Mouse (Mus musculus) erythroid progenitor cell, adult 5-6 weeks (primary cell): ENCODE data around the gene Mical2. TPM values are rescaled to one million over a fixed set of nuclear protein-coding genes. Genes with fewer than 3 reads are reported as not detected.

Experiments
- ATAC-seq: replicated peaks from 2 replicates; pipeline ENCODE4 v1.8.0; 2016; ENCODE audit warnings: moderate number of reproducible peaks, mild to moderate bottlenecking, moderate TSS enrichment, inconsistent platforms; ENCODE audit not compliant: poor library complexity, low FRiP score, severe bottlenecking
- total RNA-seq, 2 experiments: library from RNA; stranded (forward) in 1 of 2; stranded (reverse) in 1 of 2; fragments of 150-400 nt in 1 of 2; fragments of 186-747, 209-891 nt in 1 of 2; gene quantifications; 2 replicates each; pipeline versions ENCODE4 v1.2.3 to v1.2.4; 2015 to 2017; ENCODE audit warnings: low replicate concordance in 2 of 2

The Mical2 gene
- total RNA-seq, 2 experiments from 2014 or later, result not detected

DNA sequence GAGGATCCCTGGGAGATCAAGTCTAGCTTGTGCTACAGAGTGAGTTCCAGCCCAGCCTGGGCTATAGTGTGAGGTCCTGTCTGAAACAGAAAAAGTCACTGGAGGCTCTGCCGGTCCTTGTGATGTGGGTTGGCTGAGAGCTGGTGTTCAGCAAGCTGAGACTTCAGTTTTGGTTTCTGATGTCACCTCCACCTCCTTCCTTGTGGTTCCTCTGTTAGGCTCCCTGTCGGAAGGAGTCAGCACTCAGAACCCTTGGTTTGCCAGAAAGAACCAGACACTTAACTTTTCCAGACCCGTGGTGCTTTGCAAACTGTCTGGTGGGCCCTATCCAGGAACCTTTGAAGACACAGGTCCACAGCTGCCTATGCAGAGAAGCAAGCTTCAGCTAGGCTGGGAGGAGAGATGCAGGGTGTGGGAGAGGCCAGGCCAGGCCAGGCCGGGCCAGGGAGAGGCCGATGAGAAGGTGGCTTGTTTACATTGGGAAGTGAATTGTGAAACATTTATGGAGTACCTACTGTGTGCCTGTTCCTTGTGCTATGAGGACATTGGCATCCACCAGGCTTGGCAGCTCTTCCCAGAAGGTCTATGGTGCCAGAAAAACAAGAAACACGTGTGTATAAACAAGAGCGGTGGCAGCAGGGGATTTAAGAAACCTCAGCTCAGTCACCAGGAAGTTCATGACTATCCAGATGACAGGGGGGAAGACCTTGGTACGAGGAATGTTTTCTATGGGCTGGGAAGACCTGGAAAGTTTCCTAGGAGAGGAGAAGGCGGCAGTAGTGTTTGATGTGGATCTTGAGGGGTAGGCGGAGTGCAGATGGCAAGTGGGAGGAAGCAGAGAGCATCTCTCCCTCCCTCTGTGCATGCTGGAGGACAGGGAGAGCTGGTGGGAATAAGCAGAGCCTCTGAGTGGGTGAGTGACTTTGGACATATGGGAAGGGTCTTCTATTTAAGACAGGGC, 13.4 kb downstream of the Mical2 start:
- ATAC-seq, result no peak

DNA sequence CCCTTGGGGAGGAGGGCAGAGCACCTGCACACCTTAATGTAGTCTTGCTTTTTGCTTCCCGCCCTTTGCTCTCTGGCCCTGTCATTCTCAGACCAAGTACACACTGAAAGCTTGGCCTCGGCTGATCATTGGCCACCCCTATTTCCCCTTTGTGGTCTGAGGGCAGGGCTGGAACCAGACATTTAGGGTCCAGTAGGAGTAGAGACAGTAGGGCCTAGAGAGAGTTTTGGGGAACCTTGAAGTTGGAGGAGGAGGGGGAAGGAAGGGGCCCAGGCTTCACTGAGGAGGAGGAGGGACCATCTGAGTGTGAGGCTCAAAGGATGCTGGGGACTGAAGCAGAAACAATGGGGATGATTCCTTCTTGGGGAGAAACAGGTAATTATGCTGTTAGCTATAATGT, 15.1 kb downstream of the Mical2 start:
- ATAC-seq, result no peak

DNA sequence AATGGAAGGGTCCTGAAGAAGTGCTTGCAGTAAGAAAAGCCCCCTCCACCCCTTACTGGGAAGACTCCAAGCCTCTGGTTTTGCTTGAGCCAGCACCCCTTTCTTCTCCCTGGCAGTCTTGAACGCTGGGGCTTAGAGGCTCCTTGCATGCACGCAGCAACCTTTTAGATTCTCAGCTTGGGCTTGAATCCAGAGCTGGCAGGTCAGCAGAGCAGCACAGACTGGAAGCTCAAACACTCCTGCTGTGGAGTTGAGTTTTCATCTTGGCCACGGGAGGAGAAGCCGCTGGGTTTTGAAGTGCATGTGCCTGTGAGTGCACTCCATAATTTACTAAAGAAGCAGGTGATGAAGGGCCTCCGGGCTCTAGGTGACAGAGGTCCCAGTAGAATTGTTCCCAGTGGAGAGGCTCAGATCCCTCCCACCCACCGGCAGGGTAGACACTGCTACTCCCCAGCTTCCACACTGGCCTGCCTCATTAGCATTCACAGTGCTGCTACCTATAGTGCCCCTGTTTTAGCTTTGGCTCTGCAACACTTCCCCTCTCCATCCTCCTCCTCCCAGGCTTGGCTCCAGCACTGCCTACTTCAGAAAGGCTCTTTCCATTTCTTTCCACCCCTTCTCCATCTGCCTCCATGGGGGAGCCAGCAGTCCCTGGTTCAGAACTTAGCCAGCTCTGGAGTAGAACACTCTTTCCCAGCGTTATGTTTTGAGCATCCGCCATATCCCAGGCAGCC, 15.7 kb downstream of the Mical2 start:
- ATAC-seq, result no peak

DNA sequence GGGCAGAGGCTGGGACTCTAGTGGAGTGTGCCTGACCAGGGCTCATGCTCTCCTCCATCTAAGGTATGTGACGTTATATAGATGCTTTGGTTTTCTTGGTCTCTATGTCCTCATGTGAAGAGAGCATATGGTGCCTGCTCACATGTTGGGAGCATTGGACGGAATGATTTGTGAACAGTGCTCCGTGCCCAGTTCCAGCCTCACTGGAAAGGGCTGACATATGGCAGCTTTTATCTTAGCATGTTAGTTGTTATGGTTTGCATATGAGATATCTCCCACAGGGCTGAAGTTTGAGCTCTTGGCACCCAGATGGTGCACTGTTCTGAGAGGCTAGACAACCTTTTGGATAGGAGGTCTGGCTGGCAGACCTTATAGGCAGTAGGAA, 16.3 kb downstream of the Mical2 start:
- no peak for ATAC-seq

DNA sequence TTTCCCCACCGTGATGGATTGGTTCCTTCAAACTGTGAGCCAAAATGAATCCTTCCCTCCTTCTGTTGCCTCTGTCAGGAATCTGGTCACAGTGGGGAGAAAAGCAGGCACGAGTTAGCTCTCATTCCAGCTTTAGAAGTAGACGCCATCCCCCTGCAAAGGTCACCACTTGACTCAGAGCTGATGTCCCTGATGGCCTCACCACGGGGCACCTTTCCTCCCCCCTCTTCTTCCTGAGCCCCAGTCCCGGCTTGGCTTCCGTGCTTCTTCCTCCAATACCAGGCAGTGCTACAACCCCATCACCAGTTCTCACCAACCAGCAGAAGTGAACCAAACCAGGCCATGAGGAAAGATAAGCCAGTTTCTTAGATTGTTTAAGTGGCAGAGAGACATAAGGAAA, 16.9 kb downstream of the Mical2 start:
- ATAC-seq, result no peak

DNA sequence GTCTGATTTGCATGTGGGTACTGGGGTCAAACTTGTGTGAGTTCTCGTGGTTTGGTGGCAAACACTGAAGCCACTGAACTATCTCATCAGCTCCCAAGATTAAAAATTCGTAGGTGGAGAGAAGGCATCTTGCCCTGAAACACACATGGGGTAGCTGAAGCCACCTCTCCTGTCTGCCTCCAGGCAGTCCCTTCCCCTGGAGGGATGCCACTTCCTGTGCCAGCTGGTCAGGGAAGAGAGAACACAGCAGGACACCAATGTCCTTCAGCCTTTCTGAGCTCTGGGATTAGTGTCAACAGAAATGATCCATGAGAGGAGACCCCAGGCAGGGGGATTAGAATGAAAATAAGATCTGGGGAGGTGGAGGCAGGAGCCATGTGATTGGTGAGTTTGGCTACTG, 18.4 kb downstream of the Mical2 start:
- ATAC-seq, result no peak

DNA sequence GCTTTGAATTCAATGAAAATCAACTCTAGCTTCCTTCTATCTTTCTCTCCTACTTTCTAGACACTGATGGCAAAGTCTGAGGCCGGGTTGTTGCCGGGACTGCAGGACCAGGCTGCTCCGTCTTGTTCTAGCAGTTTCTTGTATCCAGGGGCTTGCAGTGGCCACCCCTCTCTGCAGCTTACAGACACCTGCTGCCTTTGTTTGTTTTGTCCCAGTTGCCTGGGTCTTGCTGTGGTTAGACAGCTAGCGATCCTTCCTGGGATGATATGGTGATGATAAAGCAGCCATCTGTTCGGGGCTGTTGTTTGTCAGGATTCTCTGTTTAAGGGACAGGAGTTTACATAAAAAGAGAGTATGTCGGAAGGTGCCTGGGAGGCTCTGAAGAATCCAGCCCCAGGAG, 19.0 kb downstream of the Mical2 start:
- ATAC-seq, result no peak

DNA sequence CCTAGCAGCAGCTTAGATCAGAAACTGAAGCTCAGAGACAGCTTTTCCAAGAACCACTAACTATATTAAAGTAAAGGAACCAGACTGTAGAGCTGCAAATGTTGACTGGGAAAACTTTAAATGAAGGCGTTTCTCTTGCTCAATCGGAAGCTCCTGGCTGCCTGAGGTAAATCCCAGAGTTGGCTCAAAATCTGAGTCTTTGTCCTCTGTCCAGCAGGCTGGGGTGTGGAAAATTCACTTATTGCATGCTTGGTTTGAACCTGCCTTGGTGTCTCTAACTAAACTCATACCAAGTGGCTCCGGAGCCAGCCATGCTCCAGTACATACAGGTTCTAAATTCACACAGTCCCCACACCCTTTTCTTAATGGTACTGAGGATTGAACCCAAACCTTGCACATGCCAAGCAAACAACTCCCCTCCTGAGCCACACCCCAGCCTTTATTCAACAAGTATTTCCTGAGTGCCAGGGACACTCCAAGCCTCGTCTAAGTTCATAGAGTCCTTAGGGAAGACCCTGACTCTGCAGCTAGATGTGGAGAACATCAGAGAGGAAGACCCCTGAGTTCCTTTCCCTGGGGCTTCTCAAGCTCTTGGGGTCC, 20.3 kb downstream of the Mical2 start:
- ATAC-seq, result no peak

DNA sequence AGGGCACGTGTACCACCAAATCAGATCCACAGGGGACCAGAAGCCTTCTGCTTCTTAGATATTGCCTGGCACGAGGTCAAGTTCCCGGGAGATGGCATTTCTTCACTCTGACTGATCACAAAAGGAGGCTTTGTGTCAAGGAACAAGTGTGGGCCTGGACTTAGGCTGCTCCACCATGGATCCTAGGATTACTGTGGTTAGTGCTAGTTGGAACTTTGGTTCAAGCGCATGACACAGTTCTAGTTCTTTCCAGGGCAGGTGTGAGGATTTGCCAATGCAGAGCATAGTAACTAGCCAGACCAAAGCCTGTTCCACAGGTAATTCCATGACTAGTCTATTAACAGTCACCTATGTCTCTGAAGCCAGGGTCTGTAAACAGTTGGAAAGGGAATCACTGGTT, 20.8 kb downstream of the Mical2 start:
- no peak for ATAC-seq

DNA sequence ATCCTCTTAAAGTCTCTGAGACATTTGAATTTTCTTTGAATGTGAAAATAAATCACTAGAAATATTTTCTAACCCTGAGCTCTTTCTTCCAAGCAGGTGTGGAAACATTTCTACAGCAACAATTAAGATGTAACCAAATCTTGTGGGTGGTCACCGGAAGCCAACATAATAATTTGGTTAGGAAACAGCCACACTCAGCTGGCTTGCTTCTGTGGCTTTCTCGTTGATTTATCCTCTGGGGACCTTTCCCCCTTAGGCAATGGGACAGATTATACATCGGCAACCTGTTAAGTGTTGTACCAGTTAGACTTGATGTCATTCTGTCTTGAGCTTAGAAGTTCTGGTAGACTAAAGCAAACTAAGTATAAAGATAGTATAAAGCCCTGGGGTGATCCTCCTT, 22.2 kb downstream of the Mical2 start:
- no peak for ATAC-seq

DNA sequence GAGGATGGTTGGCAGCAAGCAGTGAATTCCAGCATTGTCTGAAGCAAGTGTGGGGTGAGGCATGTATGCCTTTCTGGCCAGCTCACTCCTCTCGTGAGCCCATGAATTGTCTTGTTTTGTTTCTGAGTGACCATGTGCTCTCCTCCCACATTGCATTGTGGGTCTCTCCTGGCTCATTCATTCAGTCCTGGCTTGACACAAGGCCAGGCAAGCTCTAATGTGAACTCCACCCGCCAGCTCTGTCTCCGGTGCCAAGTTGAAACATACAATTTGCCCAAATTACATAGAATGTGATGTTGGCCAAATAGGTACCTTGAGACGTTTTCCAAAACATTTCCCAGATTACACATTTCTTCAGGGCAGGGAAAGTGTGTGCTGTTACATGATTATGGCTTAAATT, 23.8 kb downstream of the Mical2 start:
- no peak for ATAC-seq

DNA sequence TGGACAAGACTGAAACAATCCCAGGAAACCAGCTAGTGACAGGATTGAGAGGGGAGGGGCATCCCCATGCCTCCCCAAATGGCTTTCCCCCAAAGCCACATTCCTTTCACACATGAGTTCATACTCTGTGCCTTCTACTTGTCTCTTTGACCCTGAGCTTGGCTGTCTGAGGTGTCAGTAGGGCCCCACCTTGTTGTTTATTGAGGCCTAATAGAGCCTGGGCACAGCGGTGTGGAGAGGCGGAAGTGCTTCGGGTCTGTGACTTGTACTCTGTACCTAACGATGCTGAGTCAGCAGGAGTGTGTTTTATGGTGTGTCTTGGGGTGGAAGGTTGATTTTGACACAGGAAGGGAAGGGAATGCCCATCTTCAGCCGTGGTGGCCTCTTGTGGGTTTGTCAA, 26.4 kb downstream of the Mical2 start:
- no peak for ATAC-seq

DNA sequence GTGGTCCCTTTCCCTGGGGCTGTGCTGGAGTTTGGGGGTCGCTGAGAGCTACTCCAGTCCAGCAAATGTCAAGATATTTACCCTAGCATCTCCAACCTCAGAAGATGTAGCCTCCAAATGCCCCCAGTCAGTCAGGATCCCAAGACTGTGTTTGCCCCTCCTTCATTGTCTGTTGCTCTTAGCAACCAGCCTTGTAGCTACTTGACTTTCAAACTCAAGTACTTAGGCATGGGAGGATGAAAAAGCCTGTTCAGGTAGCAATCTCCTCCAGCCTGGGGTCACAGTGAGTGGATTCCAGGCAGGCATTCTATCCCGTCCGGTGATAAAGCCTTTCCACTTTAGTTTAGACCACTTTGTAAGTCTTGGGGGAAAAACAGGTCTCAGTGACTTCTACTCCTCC, 28.6 kb downstream of the Mical2 start:
- ATAC-seq, result no peak

DNA sequence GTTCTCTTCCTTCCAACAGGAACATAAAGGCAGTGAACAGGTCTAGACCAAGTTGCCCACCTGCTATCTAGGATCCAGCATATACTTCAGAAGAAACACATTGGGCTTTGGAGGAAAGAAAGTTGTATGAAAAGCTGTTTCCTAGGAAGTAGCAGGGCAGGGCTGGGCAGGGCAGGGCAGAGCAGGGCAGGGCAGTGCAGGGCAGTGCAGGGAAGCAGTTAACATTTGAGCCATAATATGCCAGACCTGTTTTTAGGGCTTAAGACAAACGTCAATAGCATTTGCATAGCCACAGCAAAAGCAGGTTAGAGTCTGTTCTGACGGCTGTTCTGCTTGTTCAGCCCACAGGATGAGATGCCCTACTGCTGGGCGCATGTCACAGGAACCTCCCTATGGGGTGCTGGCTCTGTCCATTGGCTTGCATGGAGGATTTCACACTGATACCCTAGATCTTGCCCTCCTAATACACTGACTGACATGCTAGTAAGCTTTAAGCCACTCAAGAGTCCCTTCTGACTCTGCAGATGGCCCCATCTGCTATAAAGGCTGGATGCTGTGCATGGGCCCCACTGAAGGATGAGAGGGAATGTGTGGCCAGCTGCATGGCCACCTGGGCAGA, 29.7 kb downstream of the Mical2 start:
- no peak for ATAC-seq

DNA sequence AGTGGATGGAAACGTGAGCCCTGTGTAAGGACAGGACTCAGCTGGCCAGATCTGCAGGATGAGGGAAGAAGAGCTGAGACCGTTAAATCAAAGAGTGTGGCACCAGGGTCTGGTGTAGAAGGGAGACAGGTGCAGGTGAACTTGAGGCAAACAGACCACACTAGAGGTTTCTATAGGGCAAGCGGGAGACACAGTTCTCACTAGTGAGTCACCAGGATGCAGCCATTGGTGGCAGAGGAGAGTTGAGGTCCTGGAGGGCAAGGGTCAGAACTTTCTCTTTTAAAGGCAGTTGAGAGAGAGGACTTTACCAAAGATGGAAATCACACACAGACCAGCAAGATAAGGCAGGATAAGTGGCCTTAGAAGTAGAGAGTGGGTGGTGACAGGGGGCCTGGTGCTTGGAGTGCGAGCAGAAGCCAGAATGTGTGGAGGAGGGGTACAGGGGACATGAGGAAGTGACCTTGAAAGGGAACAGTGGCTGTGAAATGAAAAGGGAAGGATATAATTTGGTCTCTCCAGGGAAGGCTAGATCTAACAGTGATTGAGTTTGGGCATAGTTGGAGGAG, 32.8 kb downstream of the Mical2 start:
- ATAC-seq, result no peak

DNA sequence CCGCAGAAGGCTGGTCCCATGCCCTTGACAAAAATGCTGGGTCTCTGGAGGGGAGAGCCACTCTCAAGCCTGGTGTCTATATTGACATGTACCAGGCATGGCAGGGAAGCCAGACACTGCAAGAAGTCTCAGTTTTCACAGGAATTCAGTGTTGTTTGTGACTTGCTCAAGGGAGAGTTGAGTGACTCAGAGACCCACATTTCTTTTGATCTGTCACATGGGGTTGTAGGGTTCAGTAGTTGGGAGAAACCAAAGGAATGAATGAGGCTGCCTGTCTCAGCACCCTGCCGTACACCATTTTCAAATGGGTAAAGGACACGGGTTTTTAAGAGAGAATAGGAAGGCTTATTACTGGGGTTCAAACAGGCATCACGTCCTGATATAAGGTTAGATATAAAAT, 33.6 kb downstream of the Mical2 start:
- no peak for ATAC-seq

DNA sequence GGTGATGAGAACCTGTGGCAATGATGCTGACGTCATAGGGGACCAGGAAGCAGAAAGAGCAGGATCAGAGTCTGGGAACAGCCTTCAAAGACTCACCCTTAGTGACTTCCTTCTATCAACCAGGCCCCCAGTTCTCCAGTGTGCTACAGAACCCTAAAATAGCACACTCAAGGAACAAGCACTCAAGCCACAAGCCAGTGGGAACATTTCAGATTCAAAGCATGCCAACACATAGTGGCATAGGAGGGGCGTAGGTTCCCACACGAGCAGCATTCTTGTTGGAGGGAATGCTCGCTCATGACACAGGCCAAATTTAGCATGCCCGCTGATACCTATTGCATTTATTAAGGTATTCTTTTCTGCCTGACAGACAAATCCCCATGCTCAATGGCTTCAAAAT, 35.5 kb downstream of the Mical2 start:
- ATAC-seq, result no peak

DNA sequence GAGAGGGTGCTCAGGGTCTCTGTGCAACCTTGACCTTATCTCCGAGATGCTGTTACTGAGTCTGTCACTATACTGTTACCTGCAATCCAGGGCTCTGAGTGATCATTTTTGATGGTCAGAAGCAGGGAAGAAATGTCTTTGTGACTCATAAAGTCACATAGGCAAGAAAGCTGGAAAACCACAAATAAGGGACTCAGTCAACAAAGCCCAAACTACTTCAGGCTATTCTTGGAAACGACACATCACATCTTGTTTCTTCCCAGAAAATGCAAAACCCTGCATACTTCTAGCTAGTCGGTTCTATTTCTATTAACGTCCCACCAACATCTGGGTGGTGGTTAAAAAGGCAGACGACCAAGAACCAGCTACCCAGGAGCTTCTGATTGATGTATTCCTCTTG, 41.6 kb downstream of the Mical2 start:
- ATAC-seq, result no peak

DNA sequence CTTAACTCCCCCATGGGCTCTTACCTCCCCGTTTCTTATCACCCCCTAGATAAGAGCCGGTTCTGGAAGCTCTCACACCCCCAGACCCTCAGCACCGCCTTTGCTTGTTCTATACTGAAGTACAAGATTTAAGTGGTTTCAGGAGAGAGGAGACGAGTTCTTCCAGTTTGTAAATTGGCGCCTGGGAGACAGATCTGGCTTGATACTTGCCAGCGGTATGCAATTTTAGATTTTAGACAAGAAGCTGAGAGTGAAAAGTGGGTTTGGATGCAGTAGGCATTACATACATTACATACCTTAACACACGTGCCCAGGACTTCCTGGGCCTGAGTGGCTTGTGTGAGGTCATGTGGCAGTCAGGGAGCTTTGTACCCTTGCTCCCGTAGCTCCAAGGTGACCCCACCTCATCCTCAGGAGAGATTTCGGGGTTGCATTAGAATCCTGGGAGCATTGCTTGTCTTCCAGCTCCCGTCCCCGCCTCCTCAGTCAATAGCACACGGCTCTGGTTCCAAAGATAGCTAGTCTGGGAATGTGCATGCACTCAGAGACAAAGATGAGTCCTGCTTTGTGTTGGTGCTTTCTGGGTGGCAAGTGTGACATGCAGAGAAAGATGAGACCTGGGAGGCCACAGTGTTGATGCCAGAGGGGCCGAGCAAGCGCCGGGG, 43.2 kb downstream of the Mical2 start:
- ATAC-seq, result no peak

DNA sequence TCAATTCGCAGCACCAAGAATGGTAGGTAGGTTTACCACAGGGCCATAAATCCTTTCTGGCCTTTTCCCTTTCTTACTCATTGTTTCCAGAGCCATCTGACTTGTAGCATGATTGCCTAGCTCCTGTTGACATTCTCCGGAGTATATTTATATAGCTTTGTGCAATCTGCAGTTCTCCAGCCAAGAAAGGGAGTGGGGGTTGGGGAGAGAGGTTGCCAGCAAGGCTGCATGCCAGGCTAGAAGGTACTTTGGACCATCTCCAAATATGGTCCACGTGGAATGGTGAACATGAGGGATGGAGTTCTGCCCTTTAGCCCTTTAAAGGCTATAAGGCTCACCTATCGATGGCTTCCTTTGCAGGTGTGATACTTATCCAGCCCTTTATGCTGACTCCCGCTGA, 45.2 kb downstream of the Mical2 start:
- no peak for ATAC-seq
